Mouse (Mus musculus): Measurements from ENCODE around the gene Lyl1. TPM values are rescaled to one million over a fixed set of nuclear protein-coding genes. Genes with fewer than 3 reads are reported as not detected.

The Lyl1 gene
- polyA plus RNA-seq, 1 experiment = not detected

DNA sequence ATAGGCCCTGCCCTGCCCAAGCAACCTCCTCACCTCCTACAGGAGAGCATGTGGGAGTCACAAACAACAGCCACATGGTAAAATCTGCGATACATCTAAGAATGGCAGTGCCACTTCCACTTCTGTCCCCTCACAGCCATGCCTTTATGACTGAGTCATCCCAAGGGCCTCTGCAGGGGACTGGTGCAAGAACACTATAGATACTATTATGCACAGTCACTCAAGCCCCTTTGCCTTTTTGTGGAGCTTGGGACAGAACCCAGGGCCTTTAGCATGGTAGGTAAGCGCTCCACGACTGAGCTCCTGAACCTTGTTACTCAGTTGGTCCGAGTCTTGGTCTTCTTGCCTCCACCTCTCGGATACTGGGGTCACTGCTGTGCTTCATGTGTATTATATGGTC lies 24.0 kb upstream of the Lyl1 start:
- Histone ChIP-seq H3K4me1 (ENCODE audit: control insufficient read depth, insufficient read depth, low read length) (no peaks in the 10 kb centered on the region), H3K9me3 (replicated peaks; ENCODE audit: control insufficient read depth, insufficient read depth, low read length, poor library complexity, severe bottlenecking) (no peaks in the 10 kb centered on the region), H3K36me3 (ENCODE audit: control insufficient read depth, insufficient read depth, low read length, poor library complexity, severe bottlenecking) (peaks cover 61% of the 10 kb centered on the region), H3K27ac (ENCODE audit: insufficient read depth, low read length) (no peak overlapping the region), H3K27me3 (ENCODE audit: control insufficient read depth, insufficient read depth, low read length, poor library complexity, severe bottlenecking) (no peaks in the 10 kb centered on the region), H3K4me3 (ENCODE audit: low read depth, low read length) (no peak overlapping the region), H3K9ac (ENCODE audit: low read depth, poor library complexity, severe bottlenecking) (no peak overlapping the region)
- TF ChIP-seq CTCF (IDR thresholded peaks at IDR 0.05; ENCODE audit: low read depth, low read length) (no peak), POLR2A (IDR thresholded peaks at IDR 0.05; ENCODE audit: insufficient read depth, low read length) (no peak), EP300 (IDR thresholded peaks at IDR 0.05; ENCODE audit: insufficient read depth, low read depth, low read length) (no peak)

DNA sequence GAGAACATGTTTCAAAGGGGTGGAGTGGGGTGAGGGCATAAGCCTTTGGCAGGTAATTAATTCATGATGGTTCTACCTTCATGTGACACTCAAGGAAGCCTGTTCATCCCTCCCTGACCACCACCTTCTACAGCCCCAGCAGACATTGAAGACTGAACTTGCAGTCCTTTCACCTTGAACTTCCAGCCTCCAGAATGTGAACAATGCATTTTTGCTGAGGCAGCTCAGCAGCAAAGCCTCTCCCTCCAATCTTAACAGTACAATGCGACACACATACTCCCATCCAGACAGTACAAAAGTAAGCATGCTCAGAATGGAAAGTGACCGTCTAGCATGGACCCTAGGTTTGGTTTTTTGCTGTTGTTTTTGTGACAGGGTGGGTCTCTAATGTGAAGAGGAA lies 19.8 kb upstream of the Lyl1 start:
- no peak overlapping the region for H3K9ac ChIP-seq (ENCODE audit: low read depth, poor library complexity, severe bottlenecking)
- no peaks in the 10 kb centered on the region for H3K27me3 ChIP-seq (ENCODE audit: control insufficient read depth, insufficient read depth, low read length, poor library complexity, severe bottlenecking)
- H3K36me3 ChIP-seq (ENCODE audit: control insufficient read depth, insufficient read depth, low read length, poor library complexity, severe bottlenecking) = peaks cover 33% of the 10 kb centered on the region
- H3K4me3 ChIP-seq (ENCODE audit: low read depth, low read length) = no peak overlapping the region
- H3K27ac ChIP-seq (ENCODE audit: insufficient read depth, low read length) = 0 out of 2 replicates have a peak overlapping the region, but pooled peaks have one; percentile 34
- H3K4me1 ChIP-seq (ENCODE audit: control insufficient read depth, insufficient read depth, low read length) = peaks cover 2% of the 10 kb centered on the region
- TF ChIP-seq CTCF (IDR thresholded peaks at IDR 0.05; ENCODE audit: low read depth, low read length) (no peak), EP300 (IDR thresholded peaks at IDR 0.05; ENCODE audit: insufficient read depth, low read depth, low read length) (no peak), POLR2A (IDR thresholded peaks at IDR 0.05; ENCODE audit: insufficient read depth, low read length) (no peak)
- H3K9me3 ChIP-seq (replicated peaks; ENCODE audit: control insufficient read depth, insufficient read depth, low read length, poor library complexity, severe bottlenecking) = no peaks in the 10 kb centered on the region

DNA sequence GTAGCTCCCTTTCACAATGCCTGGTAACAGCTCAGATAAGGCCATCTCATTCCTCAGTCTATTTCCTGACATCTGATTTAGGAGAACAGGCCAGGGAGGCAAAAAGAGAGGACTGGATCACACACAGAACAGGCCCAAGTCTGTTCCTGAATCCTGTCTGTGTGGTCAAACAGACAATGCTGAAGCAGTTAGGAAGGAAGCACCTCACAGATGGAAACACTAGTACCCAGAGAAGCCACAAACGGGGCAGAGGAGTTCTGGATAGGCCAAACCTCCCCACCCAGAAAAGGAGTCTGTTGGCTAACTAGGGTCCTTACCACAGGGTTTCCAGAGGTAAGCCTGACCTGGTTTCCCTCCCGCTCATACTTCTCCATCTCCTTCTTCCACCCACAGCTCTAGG lies 19.0 kb upstream of the Lyl1 start:
- H3K4me3 ChIP-seq (ENCODE audit: low read depth, low read length) = no peak overlapping the region
- H3K27me3 ChIP-seq (ENCODE audit: control insufficient read depth, insufficient read depth, low read length, poor library complexity, severe bottlenecking) = no peaks in the 10 kb centered on the region
- no peaks in the 10 kb centered on the region for H3K9me3 ChIP-seq (replicated peaks; ENCODE audit: control insufficient read depth, insufficient read depth, low read length, poor library complexity, severe bottlenecking)
- no peak overlapping the region for H3K27ac ChIP-seq (ENCODE audit: insufficient read depth, low read length)
- no peak overlapping the region for H3K9ac ChIP-seq (ENCODE audit: low read depth, poor library complexity, severe bottlenecking)
- peaks cover 2% of the 10 kb centered on the region for H3K4me1 ChIP-seq (ENCODE audit: control insufficient read depth, insufficient read depth, low read length)
- H3K36me3 ChIP-seq (ENCODE audit: control insufficient read depth, insufficient read depth, low read length, poor library complexity, severe bottlenecking) = peaks cover 32% of the 10 kb centered on the region
- TF ChIP-seq POLR2A (IDR thresholded peaks at IDR 0.05; ENCODE audit: insufficient read depth, low read length) (no peak), CTCF (IDR thresholded peaks at IDR 0.05; ENCODE audit: low read depth, low read length) (no peak), EP300 (IDR thresholded peaks at IDR 0.05; ENCODE audit: insufficient read depth, low read depth, low read length) (no peak)

DNA sequence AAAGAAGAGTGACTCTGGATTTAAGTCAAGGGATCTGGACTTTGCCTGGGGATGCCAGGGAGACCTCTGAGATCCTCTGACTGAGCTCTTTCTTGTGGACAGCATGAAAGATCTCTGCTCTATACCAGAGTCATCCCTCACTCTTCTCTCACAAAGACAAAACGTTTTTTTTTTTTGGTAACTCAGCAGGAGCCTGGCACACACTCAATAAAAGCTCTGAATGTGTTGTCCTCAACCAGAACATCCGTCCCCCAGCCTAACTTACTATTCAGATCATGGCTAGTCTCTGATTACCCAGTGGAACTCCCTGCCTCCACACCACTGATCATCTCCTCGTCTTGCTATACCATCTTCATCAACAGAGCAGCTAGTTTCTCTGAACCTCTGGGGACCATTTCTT lies 16.7 kb upstream of the Lyl1 start:
- Histone ChIP-seq H3K9me3 (replicated peaks; ENCODE audit: control insufficient read depth, insufficient read depth, low read length, poor library complexity, severe bottlenecking) (no peaks in the 10 kb centered on the region), H3K36me3 (ENCODE audit: control insufficient read depth, insufficient read depth, low read length, poor library complexity, severe bottlenecking) (peaks cover 20% of the 10 kb centered on the region), H3K9ac (ENCODE audit: low read depth, poor library complexity, severe bottlenecking) (no peak overlapping the region), H3K4me3 (ENCODE audit: low read depth, low read length) (no peak overlapping the region), H3K4me1 (ENCODE audit: control insufficient read depth, insufficient read depth, low read length) (peaks cover 3% of the 10 kb centered on the region), H3K27me3 (ENCODE audit: control insufficient read depth, insufficient read depth, low read length, poor library complexity, severe bottlenecking) (no peaks in the 10 kb centered on the region), H3K27ac (ENCODE audit: insufficient read depth, low read length) (no peak overlapping the region)
- TF ChIP-seq CTCF (IDR thresholded peaks at IDR 0.05; ENCODE audit: low read depth, low read length) (no peak), POLR2A (IDR thresholded peaks at IDR 0.05; ENCODE audit: insufficient read depth, low read length) (no peak), EP300 (IDR thresholded peaks at IDR 0.05; ENCODE audit: insufficient read depth, low read depth, low read length) (no peak)

DNA sequence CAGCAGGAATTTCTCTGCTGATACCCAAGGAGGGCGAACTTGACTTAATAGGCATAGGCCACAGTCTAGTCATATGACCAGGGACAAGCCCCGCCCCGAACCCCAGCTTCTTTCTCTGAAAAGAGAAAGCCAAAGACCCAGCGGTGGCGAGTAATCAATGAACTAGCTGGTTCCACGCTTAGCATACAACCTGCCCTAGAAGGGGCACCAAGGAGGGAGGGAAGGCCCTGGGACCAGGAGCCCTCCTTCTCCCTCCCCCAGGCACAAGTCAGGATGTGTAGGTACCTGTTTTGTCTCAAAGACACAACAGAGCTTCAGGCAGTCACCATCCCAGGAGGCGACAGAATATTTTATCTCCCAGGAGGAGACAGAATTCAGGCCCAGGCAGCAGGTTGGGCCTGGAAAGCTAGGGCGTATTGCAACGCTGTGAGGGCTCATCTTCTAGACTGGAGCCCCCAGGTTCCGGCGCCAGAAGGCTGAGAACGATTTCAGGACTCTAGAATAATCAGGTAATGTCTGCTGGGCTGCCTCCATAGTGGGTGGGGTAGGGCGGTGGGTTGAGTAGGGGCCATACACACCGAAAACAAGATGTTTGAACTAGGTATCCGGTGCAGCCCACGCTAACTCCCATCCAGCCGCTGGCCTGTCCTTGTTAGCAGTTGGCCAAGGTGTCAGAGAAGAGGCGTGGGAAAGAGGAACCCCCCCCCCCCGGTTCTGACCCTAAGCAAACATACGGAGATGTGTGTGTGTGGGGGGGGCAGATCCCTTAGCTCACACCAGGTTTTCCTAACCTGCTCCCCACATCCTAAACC lies 14.9 kb upstream of the Lyl1 start, which contains the start of gene Trmt1:
Gene Trmt1, plus strand, starts transcription at position 117 of the 812 bp plus-strand sequence.
- Histone ChIP-seq H3K4me1 (ENCODE audit: control insufficient read depth, insufficient read depth, low read length) (peaks cover 3% of the 10 kb centered on the region), H3K9me3 (replicated peaks; ENCODE audit: control insufficient read depth, insufficient read depth, low read length, poor library complexity, severe bottlenecking) (no peaks in the 10 kb centered on the region), H3K36me3 (ENCODE audit: control insufficient read depth, insufficient read depth, low read length, poor library complexity, severe bottlenecking) (peaks cover 26% of the 10 kb centered on the region), H3K9ac (ENCODE audit: low read depth, poor library complexity, severe bottlenecking) (peak within 1 kb of the TSS; percentile 100), H3K4me3 (ENCODE audit: low read depth, low read length) (peak within 1 kb of the TSS; percentile 73), H3K27me3 (ENCODE audit: control insufficient read depth, insufficient read depth, low read length, poor library complexity, severe bottlenecking) (no peaks in the 10 kb centered on the region), H3K27ac (ENCODE audit: insufficient read depth, low read length) (peak within 1 kb of the TSS; percentile 95)
- TF ChIP-seq POLR2A (IDR thresholded peaks at IDR 0.05; ENCODE audit: insufficient read depth, low read length) = no peak
- TF ChIP-seq CTCF (IDR thresholded peaks at IDR 0.05; ENCODE audit: low read depth, low read length) = no peak
- TF ChIP-seq EP300 (IDR thresholded peaks at IDR 0.05; ENCODE audit: insufficient read depth, low read depth, low read length) = no peak

Data from ES-Bruce4 (cell line).